Mouse (Mus musculus) lung, embryonic 14.5 days (tissue): ENCODE results near the gene Gm9195. TPM values are rescaled to one million over a fixed set of nuclear protein-coding genes. Genes with fewer than 3 reads are reported as not detected.

ENCODE experiments used
- ATAC-seq: fragments of 200-750 bp; cut with Nextera tagmentation; 2 replicates; pipeline ENCODE4 v1.8.0; 2017; ENCODE audit warnings: mild to moderate bottlenecking, moderate TSS enrichment, moderate library complexity; ENCODE audit not compliant: insufficient read depth
- DNase-seq: peaks from one replicate; pipeline ENCODE4 v3.0.0-alpha.2; 2015
- H3K27ac ChIP-seq: fragments of 300-500 bp; sonication (generic); 2 replicates; pipeline ENCODE4 v1.5.1; 2014; ENCODE audit warnings: low read depth, mild to moderate bottlenecking, moderate library complexity
- H3K27me3 ChIP-seq: fragments of 300-500 bp; sonication (generic); 2 replicates; pipeline ENCODE4 v1.6.1; 2014; ENCODE audit warnings: low read length, control low read depth; ENCODE audit not compliant: insufficient read depth
- H3K36me3 ChIP-seq: fragments of 300-500 bp; sonication (generic); 2 replicates; pipeline ENCODE4 v1.6.1; 2014; ENCODE audit warnings: control low read depth; ENCODE audit not compliant: insufficient read depth
- H3K4me1 ChIP-seq: fragments of 300-500 bp; sonication (generic); 2 replicates; pipeline ENCODE4 v1.6.1; 2014; ENCODE audit warnings: antibody characterized with exemption, control low read depth; ENCODE audit not compliant: insufficient read depth
- H3K4me2 ChIP-seq: fragments of 300-500 bp; sonication (generic); 2 replicates; pipeline ENCODE4 v1.6.1; 2014; ENCODE audit warnings: mild to moderate bottlenecking
- H3K4me3 ChIP-seq: fragments of 300-500 bp; sonication (generic); 2 replicates; pipeline ENCODE4 v1.5.1; 2014; ENCODE audit warnings: low read depth, low read length
- H3K9ac ChIP-seq: fragments of 300-500 bp; sonication (generic); 2 replicates; pipeline ENCODE4 v1.6.1; 2014
- H3K9me3 ChIP-seq: fragments of 300-500 bp; sonication (generic); 2 replicates; pipeline ENCODE4 v1.6.1; 2016; ENCODE audit warnings: low read depth, low read length, control low read depth
- CTCF ChIP-seq: IDR thresholded peaks from 2 replicates; pipeline ENCODE4 v1.5.1; 2016; ENCODE audit warnings: antibody characterized with exemption, low read depth
- WGBS: fragments of 180-500 bp; shearing (Covaris S2); extraction: QIAGEN DNeasy Blood & Tissue Kit; methylation state at CpG from one replicate; pipeline ENCODE4 v1.1.7; 2014; 5-methylcytosine and 5-hydroxymethylcytosine counted together
- polyA plus RNA-seq: library from polyadenylated mRNA; unstranded; fragments of >200 nt; fragmentation: Nextera tagmentation; extraction: Ambion mirVana; gene quantifications from 2 replicates; pipeline ENCODE4 v1.2.1, GENCODE M21; 2014

Gene Gm9195
- polyA plus RNA-seq, 1 experiment from 2014 or later, result not detected

DNA sequence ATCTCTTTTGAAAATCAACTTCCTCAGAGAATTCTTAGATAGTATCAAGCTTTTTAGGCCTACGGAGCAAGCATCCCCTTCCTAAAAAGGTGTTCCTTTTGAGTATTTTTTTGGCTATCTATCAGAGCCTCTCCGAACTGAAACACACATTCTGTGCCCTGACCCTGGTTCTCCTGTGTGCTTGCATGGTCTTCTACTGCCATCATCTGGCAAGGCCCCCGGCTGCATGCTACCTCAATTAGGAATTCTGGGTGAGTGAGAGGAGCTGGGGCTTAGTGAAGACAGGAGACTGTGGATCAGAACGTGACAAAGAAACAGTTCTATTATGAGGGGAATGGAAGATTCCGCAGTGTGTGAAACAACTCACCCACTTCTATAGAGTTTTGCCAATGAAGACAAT lies 24.7 kb upstream of the Gm9195 start:
- H3K4me1 ChIP-seq, result no peaks in the 10 kb centered on the region

DNA sequence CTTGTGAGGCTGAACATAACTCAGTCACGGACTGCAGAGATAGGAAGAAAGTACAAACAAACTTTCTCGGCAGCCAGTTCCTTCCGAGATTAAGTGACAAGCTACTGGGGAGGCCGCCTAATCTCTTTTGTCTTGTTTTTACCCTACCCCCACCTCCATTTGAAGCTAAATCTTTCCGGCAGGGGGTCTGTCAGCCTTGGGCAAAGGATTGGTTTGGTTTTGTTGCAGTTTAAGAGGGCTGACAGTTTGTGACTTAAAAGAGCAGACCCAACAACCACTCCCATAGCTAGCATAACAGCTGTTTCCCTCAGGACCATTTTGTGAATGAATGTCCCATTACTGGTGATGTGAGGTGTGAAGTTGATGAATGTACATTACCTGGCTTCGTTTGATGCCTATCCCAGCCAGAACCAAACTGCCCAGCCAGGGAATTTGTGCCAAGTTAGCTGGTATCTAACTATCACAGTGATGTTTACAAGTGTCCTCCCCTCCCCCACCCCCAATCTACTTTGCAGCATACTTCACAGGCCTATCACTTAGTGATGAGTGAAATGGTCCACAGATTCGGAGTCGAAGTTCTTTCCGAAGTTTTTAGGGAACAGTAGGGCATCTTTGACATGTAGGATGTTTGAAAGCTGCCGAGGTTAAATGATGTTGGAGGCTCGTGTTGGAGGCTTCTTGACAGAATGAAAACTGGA lies 15.2 kb upstream of the Gm9195 start:
- no peak overlapping the region for H3K27ac ChIP-seq
- DNase-seq, result peak; percentile 7
- H3K9me3 ChIP-seq, result no peaks in the 10 kb centered on the region
- no peaks in the 10 kb centered on the region for H3K36me3 ChIP-seq
- no peaks in the 10 kb centered on the region for H3K27me3 ChIP-seq
- peak; percentile 14; the same call in 1 of the 2 replicates for ATAC-seq
- peak overlapping the region; percentile 21 for H3K4me3 ChIP-seq
- peak overlapping the region; percentile 30 for H3K9ac ChIP-seq
- peak overlapping the region; percentile 67 for H3K4me2 ChIP-seq
- WGBS, result 7% methylated on average over 11 of the region's 11 CpGs
- no peak for TF ChIP-seq CTCF
- peaks cover 6% of the 10 kb centered on the region; the same call in 1 of the 2 replicates for H3K4me1 ChIP-seq

More for the DNA sequence above, 24.7 kb upstream of the Gm9195 start:
- WGBS, result 24% methylated on average over 5 of the region's 5 CpGs
- Histone ChIP-seq H3K9ac (no peak overlapping the region), H3K4me3 (no peak overlapping the region), H3K9me3 (no peaks in the 10 kb centered on the region), H3K27me3 (no peaks in the 10 kb centered on the region), H3K4me2 (no peak overlapping the region), H3K27ac (no peak overlapping the region), H3K36me3 (no peaks in the 10 kb centered on the region)
- TF ChIP-seq CTCF, result peak; percentile 86
- ATAC-seq (peak; percentile 65; the same call in 1 of the 2 replicates), DNase-seq (peak; percentile 80)

DNA sequence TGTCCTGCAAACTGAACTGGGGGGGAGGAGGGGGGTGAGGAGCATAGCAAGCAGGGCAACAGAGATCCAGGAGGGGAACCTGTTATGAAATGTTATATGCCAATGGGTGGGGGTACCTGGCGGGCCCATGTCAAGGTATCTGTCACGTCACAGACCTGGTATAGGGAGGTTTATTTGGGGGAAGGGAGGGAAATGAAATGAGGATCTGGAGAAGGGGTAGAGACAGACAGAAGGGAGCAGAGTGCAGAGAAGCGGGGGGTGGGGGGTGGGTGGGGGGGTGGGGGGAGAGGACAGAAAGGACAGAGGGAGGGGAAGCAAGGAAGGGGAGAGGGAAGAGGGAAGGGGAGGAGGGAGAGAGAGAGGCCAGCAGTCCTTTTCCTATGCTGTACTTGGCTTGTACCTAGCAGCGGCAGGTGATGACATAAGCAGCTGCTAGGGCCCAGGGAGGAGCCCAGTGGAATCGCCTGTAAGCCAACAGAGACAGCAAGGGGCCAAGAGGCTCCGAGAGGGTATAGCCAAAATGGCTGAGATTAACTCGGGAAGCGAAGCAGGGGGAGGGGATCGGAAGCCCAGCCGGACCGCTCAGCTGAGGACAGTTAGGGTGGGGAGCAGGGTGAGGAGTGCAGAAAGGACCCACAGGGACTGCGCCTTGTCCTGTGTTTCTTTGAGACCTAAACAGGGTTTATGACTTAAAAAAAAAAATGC lies 14.5 kb upstream of the Gm9195 start:
- Histone ChIP-seq H3K27me3 (no peaks in the 10 kb centered on the region), H3K9me3 (no peaks in the 10 kb centered on the region), H3K4me1 (peaks cover 6% of the 10 kb centered on the region; the same call in 1 of the 2 replicates), H3K4me3 (peak overlapping the region; percentile 21), H3K36me3 (no peaks in the 10 kb centered on the region), H3K9ac (peak overlapping the region; percentile 30), H3K27ac (no peak overlapping the region; the same call in 1 of the 2 replicates), H3K4me2 (peak overlapping the region; percentile 67)
- DNase-seq (peak; percentile 71), ATAC-seq (peak; percentile 90)
- no peak for TF ChIP-seq CTCF
- 9% methylated on average over 11 of the region's 12 CpGs for WGBS

DNA sequence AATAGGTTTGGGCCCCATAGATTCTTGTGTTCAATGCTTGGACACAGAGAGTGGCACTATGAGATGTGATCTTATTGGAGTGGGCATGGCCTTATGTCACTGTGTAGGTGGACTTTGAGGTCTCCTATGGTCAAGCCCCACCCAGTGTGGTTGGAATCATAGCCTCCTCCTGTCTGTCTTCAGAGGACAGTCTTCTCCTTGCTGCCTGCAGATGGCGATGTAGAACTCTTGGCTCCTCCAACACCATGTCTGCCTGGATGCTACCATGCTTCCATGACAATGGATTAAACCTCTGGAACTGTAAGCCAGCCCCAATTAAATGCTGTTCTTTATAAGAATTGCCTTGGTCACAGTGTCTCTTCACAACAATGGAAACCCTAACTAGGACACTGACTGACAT lies 13.3 kb upstream of the Gm9195 start:
- no peak overlapping the region for H3K4me3 ChIP-seq
- H3K4me1 ChIP-seq, result peaks cover 6% of the 10 kb centered on the region; the same call in 1 of the 2 replicates
- TF ChIP-seq CTCF, result 0 out of 2 replicates have a peak, but pooled peaks have one; percentile 16
- no peaks in the 10 kb centered on the region for H3K36me3 ChIP-seq
- ATAC-seq (no peak), DNase-seq (no peak)
- H3K27ac ChIP-seq, result no peak overlapping the region
- no peak overlapping the region for H3K9ac ChIP-seq
- H3K4me2 ChIP-seq, result no peak overlapping the region
- 100% methylated on average over 1 of the region's 1 CpGs for WGBS
- no peaks in the 10 kb centered on the region for H3K9me3 ChIP-seq
- no peaks in the 10 kb centered on the region for H3K27me3 ChIP-seq

DNA sequence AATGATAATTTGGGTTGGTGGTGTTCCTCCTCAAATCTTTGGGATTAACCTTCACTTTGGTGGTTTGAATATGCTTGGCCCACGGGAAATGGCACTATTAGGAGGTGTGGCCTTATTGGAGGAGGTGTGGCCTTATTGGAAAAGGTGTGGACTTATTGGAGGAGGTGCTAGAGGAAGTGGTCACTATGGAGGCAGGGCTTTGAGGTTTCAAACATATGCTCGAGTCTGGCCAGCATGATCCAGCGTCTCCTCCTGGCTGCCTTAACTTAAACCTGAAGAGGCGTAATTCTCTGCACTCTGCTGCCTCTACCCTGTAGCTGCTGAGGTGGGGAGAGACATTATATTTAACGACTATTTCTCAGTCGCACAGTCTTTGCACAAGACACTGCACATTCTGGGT lies 11.6 kb upstream of the Gm9195 start:
- Histone ChIP-seq H3K9ac (no peak overlapping the region), H3K27ac (no peak overlapping the region), H3K9me3 (no peaks in the 10 kb centered on the region), H3K4me1 (peaks cover 6% of the 10 kb centered on the region; the same call in 1 of the 2 replicates), H3K36me3 (no peaks in the 10 kb centered on the region), H3K4me3 (no peak overlapping the region), H3K4me2 (no peak overlapping the region), H3K27me3 (no peaks in the 10 kb centered on the region)
- ATAC-seq, result no peak
- TF ChIP-seq CTCF, result no peak
- WGBS, result 44% methylated on average over 6 of the region's 6 CpGs
- DNase-seq, result no peak

DNA sequence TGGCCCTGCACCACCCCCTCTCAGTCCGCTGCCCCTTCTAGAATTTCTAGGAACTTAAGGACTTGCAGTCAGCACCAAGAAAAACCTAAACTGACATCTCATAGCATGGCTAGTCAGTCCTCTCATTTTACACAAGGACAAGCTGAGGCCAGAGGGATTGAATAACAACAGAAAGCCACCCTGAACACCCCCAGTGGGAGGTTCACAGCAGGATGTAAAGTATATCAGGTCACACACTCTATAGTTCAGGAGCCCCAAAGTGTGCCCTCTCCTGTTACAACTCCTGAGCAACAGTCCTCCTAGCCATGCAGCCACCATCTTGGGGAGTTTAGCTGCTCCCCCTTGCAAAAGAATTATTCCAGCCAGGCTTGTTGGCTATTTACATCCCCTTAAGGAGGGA lies 2.1 kb upstream of the Gm9195 start:
- TF ChIP-seq CTCF, result no peak
- DNase-seq, result no peak
- no peak overlapping the region for H3K27ac ChIP-seq

DNA sequence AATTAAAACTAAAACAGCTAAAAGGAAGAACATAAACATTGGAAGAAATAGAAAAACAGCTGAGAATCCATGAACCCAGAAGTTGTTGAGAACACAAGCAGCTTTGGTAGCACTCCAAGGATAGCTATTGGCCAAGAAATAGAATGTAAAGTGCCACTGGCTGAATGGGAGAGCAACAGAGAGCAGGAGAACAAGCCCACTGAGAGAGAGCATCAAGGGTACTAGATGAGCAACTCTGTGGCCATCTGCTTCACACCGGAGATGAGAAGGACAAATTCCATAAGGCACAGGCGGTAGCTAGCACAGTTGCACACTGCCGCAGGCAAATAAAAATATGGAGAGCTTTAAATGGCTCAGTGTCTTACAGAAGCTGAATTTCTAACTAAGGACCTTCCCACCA lies 1.3 kb downstream of the Gm9195 start:
- Histone ChIP-seq H3K27me3 (no peaks in the 10 kb centered on the region), H3K4me2 (no peak overlapping the region), H3K9ac (no peak overlapping the region), H3K4me1 (no peaks in the 10 kb centered on the region), H3K27ac (no peak overlapping the region), H3K4me3 (no peak overlapping the region), H3K36me3 (no peaks in the 10 kb centered on the region), H3K9me3 (no peaks in the 10 kb centered on the region)
- no peak for TF ChIP-seq CTCF
- DNase-seq (no peak), ATAC-seq (no peak)
- WGBS, result 86% methylated on average over 3 of the region's 3 CpGs

More for the DNA sequence above, 2.1 kb upstream of the Gm9195 start:
- no peak overlapping the region for H3K4me2 ChIP-seq
- no peak overlapping the region for H3K9ac ChIP-seq
- no peak overlapping the region for H3K4me3 ChIP-seq
- no peaks in the 10 kb centered on the region for H3K36me3 ChIP-seq
- H3K9me3 ChIP-seq, result no peaks in the 10 kb centered on the region
- ATAC-seq, result no peak
- no peaks in the 10 kb centered on the region for H3K27me3 ChIP-seq
- 88% methylated on average over 1 of the region's 1 CpGs for WGBS
- H3K4me1 ChIP-seq, result no peaks in the 10 kb centered on the region
